In genomic region chr15:61096021-61096781, GRCm38 (mm10) we compare ENCODE assay signal across 10 mouse cellular contexts.
DNase-seq lines count a peak whose midpoint lies in the region; ATAC-seq and TF ChIP-seq lines count a peak whose summit lies in the region.
"Had no signal": no experiment of that assay in that cellular context is flagged by ENCODE, and none has a peak within 500 bp of the region (broad histone marks: within the 10 kb centered on the region; RNA-seq: fewer than 3 reads in every experiment).

No protein-coding gene starts in this region.

- ATAC-seq in limb, embryonic 14.5 days (ENCODE audit: low FRiP score, low read depth), result no peak
- ATAC-seq in hindbrain, embryonic 12.5 days (ENCODE audit: low FRiP score), result peak; percentile 67
- ATAC-seq in neural tube, embryonic 15.5 days (ENCODE audit: low FRiP score), result peak; percentile 79

- H3K4me2 ChIP-seq in limb, embryonic 14.5 days (replicated peaks; ENCODE audit: low read depth, low read length, severe bottlenecking), result no peak overlapping the region
- no peak overlapping the region for H3K4me2 ChIP-seq in hindbrain, embryonic 12.5 days (replicated peaks)
- H3K4me2 ChIP-seq in neural tube, embryonic 15.5 days, result no peak overlapping the region
- H3K4me2 ChIP-seq: embryonic facial prominence, embryonic 12.5 days; limb, embryonic 12.5 days had no signal

- 70% methylated on average over 3 of the region's 3 CpGs for WGBS in limb, embryonic 14.5 days
- 80% methylated on average over 3 of the region's 3 CpGs for WGBS in limb, embryonic 10.5 days
- WGBS in hindbrain, embryonic 12.5 days, result 51% methylated on average over 3 of the region's 3 CpGs
- WGBS in neural tube, embryonic 15.5 days, result 53% methylated on average over 3 of the region's 3 CpGs

- H3K36me3 ChIP-seq in limb, embryonic 14.5 days (ENCODE audit: control insufficient read depth, insufficient read depth, low read length), result no peaks in the 10 kb centered on the region
- H3K36me3 ChIP-seq in limb, embryonic 10.5 days, result no peaks in the 10 kb centered on the region
- no peaks in the 10 kb centered on the region for H3K36me3 ChIP-seq in hindbrain, embryonic 12.5 days
- H3K36me3 ChIP-seq in neural tube, embryonic 15.5 days, result no peaks in the 10 kb centered on the region
- H3K36me3 ChIP-seq: embryonic facial prominence, embryonic 12.5 days; limb, embryonic 12.5 days had no signal

- TF ChIP-seq POLR2A in limb, embryonic 14.5 days (IDR thresholded peaks at IDR 0.05; ENCODE audit: borderline replicate concordance, extremely low read depth, insufficient read depth, insufficient read length), result no peak

- no peak overlapping the region for H3K27ac ChIP-seq in limb, embryonic 14.5 days (replicated peaks; ENCODE audit: low read depth, low read length)
- no peak overlapping the region for H3K27ac ChIP-seq in limb, embryonic 10.5 days
- no peak overlapping the region for H3K27ac ChIP-seq in hindbrain, embryonic 12.5 days
- no peak overlapping the region for H3K27ac ChIP-seq in neural tube, embryonic 15.5 days (replicated peaks)
- H3K27ac ChIP-seq: embryonic facial prominence, embryonic 12.5 days; limb, embryonic 12.5 days had no signal

- H3K9ac ChIP-seq in limb, embryonic 14.5 days (ENCODE audit: low read depth, low read length, severe bottlenecking), result no peak overlapping the region
- no peak overlapping the region for H3K9ac ChIP-seq in hindbrain, embryonic 12.5 days
- H3K9ac ChIP-seq in neural tube, embryonic 15.5 days (replicated peaks), result no peak overlapping the region
- H3K9ac ChIP-seq: embryonic facial prominence, embryonic 12.5 days; limb, embryonic 12.5 days had no signal

- no peak overlapping the region for H3K4me3 ChIP-seq in limb, embryonic 14.5 days (replicated peaks; ENCODE audit: low read length)
- H3K4me3 ChIP-seq in limb, embryonic 10.5 days, result no peak overlapping the region
- no peak overlapping the region for H3K4me3 ChIP-seq in hindbrain, embryonic 12.5 days
- H3K4me3 ChIP-seq in neural tube, embryonic 15.5 days (replicated peaks), result no peak overlapping the region
- H3K4me3 ChIP-seq: embryonic facial prominence, embryonic 12.5 days; limb, embryonic 12.5 days had no signal

- peak; percentile 8 for DNase-seq in adrenal gland, postnatal 14 days
- DNase-seq in adrenal gland, postnatal 4 days (ENCODE audit: low spot score in 2 of 2), result no peak
- peak; percentile 68 for DNase-seq in limb, embryonic 14.5 days (ENCODE audit: low spot score)
- no peak for DNase-seq in limb, embryonic 10.5 days (ENCODE audit: low spot score)
- DNase-seq in T-cell, adult 2 months (ENCODE audit: low spot score), result no peak
- no peak for DNase-seq in adrenal gland, postnatal 10 days

- H3K4me1 ChIP-seq in limb, embryonic 14.5 days (ENCODE audit: control insufficient read depth, insufficient read depth, low read length), result no peaks in the 10 kb centered on the region
- H3K4me1 ChIP-seq in limb, embryonic 10.5 days, result no peaks in the 10 kb centered on the region
- H3K4me1 ChIP-seq in hindbrain, embryonic 12.5 days, result no peaks in the 10 kb centered on the region
- no peaks in the 10 kb centered on the region for H3K4me1 ChIP-seq in neural tube, embryonic 15.5 days
- H3K4me1 ChIP-seq: embryonic facial prominence, embryonic 12.5 days; limb, embryonic 12.5 days had no signal

- H3K9me3 ChIP-seq in limb, embryonic 14.5 days (ENCODE audit: control insufficient read depth, low read length), result no peaks in the 10 kb centered on the region
- H3K9me3 ChIP-seq in limb, embryonic 10.5 days (replicated peaks), result no peaks in the 10 kb centered on the region
- no peaks in the 10 kb centered on the region for H3K9me3 ChIP-seq in hindbrain, embryonic 12.5 days (replicated peaks)
- no peaks in the 10 kb centered on the region for H3K9me3 ChIP-seq in neural tube, embryonic 15.5 days (replicated peaks)
- H3K9me3 ChIP-seq: embryonic facial prominence, embryonic 12.5 days; limb, embryonic 12.5 days had no signal

- H3K27me3 ChIP-seq in limb, embryonic 14.5 days (ENCODE audit: control insufficient read depth, insufficient read depth, low read length), result no peaks in the 10 kb centered on the region
- no peaks in the 10 kb centered on the region for H3K27me3 ChIP-seq in limb, embryonic 10.5 days (ENCODE audit: low read depth, poor library complexity, severe bottlenecking)
- no peaks in the 10 kb centered on the region for H3K27me3 ChIP-seq in hindbrain, embryonic 12.5 days
- no peaks in the 10 kb centered on the region for H3K27me3 ChIP-seq in neural tube, embryonic 15.5 days (replicated peaks)
- H3K27me3 ChIP-seq: embryonic facial prominence, embryonic 12.5 days; limb, embryonic 12.5 days had no signal

Comparison
In these comparisons a context has a peak if more than half of its experiments do, and no peak if none do; other contexts are left out.
1. DNase-seq: peak in adrenal gland, postnatal 14 days (single experiment) and limb, embryonic 14.5 days (single experiment); none in adrenal gland, postnatal 4 days (0 of 2), limb, embryonic 10.5 days (single experiment), T-cell, adult 2 months (single experiment) and adrenal gland, postnatal 10 days (single experiment).